Mouse (Mus musculus): ENCODE data around the gene Sptb.

- no peak for TF ChIP-seq CTCF (IDR thresholded peaks at IDR 0.05; ENCODE audit: low read depth)
- no peak for TF ChIP-seq EP300 (IDR thresholded peaks at IDR 0.05; ENCODE audit: low read depth)
Observed at GRCm38 (mm10) chr12:76533377-76534222, 176.7 kb downstream of the Sptb start.

All from heart, postnatal 0 days (tissue).